Mouse (Mus musculus) forelimb bud, embryonic 11.5 days (tissue): ENCODE data around the gene Wapl.

ENCODE experiments used
- DNase-seq: peaks from one replicate; pipeline ENCODE4 v3.0.0-alpha.2; 2012; ENCODE audit warnings: low read depth, low spot score

Wapl gene

DNA sequence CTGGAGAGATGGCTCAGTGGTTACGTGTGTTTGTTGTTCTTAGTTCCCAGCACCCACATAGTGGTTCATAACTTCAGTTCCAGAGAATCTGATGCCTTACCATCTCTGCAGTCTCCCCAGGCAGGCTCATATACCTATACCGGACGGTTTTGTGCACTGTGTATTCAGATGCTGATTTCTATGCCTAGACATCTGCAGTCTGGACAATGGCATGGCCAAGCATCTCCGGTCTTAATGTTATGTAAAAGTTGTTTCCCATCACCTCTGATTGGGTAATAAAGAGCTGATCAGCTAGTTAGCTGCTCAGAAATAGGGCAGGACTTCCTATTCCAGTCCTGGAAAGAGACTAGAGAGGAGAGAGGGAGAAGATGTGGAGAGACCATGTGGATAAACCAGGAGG, 20.2 kb downstream of the Wapl start:
- no peak for DNase-seq

DNA sequence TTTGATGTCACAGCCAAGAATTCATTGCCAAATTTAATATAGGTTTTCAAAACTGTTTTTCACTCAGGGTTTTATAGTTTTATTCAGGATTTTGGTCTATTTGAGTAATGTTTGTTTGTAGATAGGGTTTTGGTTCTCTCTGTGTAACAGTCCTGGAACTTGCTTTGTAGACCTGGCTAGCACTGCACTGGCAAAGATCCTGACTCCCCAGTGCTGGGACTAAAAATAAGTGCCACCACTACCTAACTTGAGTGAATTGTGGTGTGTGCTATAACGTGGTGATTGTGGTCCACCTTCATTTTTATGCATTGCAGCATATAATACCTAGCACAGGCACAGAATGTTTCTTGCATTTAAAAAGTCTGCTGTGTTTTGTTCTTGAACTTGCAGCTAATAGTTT, 23.6 kb downstream of the Wapl start:
- no peak for DNase-seq

DNA sequence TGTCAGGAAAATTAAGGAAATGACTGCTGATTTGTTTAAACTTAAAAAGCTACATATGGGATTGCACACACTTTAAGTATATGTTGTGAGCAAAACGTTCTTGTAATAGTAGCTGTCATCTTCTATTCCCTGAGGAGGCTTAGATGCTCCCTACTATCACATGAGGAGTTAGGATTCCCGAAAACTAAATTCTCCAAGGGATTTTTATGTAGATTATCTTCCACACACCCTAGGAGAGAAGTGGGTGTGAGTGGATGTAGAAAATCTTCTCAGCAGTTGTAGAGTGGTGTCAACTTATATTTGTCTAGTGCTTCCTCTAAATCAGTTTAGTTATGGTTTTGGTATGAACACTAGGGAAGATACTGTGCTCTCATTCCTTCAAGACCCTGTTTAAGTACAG, 36.5 kb downstream of the Wapl start:
- no peak for DNase-seq

DNA sequence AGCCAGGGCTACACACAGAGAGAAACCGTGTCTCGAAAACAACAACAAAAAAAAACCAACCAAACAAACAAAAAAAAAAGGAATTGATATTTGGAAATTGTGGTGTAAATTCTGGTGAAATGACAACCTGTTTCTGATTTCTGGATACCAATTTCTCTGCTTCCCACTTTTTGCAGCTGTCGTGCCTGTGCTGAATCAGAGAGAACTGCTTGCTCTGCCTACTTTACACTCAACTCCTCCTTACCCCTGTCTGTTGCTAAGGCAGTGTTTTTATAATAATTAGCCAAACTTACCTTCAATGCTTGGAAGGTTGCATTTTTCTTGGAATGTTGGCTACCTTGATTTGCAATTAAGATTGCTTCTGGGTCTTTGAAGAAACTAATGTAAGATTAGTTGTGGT, 38.3 kb downstream of the Wapl start:
- no peak for DNase-seq

DNA sequence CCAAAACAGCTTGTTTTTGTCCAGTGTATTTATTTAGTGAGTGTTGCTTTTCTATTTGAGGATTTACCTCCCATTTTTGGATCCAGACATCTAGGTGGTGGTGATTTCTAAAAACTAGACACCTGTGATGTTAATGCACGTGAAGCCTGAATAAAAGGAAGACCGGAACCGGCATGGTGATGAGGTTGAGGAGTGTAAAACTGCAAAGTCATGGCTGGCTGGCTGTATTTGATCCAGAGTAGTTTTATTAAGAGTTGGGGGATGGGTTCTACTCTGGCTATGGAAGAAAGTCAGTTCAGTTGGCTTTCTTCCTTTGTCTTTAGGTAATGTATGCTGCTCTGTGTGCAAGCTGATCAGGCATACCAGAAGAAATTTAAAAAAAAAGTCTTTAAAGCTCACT, 39.1 kb downstream of the Wapl start:
- no peak for DNase-seq

DNA sequence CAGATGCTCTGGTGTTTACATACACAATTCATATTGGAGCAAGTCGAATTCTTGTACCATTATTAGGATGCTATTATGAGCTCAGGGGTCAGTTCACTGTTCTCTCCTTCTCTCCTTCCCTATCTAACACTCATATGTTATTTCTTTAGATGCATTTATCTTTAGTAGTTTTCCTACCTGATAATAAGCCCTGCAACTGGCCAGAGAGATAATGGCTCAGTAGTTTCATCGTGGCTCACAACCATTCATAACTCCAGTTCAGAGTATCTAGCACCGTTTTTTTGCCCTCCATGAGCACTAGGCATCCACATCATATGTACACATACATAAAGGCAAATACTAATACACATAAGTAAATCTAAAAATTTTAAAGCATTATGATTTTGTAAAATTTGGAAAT, 44.4 kb downstream of the Wapl start:
- no peak for DNase-seq

DNA sequence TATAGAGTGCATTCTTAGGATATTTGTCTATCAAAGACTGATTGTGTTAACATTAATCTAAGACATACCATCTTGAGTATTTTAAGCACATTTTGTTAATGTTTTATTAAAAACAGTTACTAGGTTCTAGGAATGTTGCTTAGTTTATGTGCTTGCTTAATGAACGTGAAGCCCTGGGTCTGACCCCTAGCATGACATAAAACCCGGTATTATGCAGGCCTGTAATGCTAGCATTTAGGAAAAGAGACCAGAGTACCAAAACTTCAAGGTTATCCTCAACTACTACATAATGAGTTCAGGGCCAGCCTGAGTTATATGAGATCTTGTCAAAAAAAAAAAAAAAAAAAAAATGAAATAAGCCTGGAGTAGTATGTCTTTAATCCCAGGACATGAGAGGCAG, 54.0 kb downstream of the Wapl start:
- no peak for DNase-seq

DNA sequence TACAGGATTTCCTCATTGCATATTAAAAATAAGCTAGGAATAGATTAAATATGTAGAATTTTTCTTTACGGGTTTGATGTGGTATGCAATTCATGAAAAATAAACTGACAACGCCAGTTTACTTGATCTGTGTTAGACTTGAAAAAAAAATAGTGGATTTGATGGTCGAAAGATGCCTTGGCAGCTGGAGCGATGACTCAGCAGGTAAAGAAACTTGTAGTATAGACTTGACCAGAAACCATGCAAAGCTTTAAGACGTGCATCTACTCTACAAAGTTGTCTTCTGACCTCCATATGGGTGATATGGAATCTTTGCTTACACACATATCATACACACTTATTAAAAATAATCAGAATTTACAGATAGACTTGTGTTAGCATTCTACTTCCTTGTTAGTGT, 61.7 kb downstream of the Wapl start:
- no peak for DNase-seq

DNA sequence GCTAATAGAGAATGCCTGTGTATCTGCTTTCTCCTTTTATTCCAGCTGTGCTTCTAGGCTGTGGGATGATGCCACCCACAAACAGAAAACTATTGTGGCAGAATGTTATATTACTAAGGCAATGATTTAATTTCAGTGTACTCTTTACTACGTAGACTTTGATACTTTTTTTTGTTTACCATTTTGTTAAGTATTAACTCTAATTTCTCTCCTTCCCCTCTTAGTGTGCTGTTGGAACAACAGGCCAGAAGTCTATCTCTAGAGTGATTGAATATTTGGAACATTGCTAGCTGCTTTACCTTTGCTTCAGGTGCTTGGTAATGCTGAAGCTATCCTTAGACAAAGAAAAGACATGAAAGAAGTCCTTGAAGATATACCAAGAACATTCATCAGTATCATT, 71.7 kb downstream of the Wapl start:
- DNase-seq = no peak

DNA sequence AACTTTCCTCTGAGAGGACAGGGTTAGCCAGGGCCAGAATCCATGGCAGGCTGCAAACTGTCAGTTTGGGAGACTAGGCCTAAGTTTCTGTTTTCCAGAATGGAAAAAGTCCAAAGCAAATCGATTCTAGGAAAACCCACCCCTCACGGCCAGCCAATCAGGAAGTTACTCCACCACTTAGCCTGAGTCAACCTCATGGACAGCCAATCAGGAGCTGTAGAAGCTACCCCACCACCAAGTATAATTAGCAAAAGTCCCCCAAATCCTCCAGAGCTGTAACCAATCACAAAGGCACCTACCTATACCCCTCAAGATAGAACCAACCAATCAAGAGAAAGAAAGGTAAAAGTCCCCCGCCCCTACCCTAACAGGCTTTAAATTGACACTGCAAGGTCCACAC, 82.0 kb downstream of the Wapl start:
- no peak for DNase-seq

DNA sequence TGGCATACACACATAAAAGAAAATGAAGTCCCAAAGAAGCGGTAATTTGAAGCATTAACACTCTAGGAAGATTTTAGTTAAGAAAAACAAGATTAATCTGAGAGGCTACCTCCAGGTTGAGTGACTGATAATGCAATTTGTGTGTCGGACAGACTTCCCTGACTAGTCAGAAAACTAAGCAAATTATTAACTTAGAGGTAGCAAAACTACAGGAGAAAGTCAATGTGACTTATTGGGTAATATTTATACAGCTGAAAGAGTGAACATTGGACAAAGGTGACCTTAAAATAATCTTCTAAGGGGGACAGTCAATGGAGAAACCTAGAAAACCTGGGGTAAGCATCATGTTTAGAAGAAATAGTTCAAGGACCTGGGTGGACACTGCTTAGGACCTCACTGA, 86.2 kb downstream of the Wapl start:
- no peak for DNase-seq

DNA sequence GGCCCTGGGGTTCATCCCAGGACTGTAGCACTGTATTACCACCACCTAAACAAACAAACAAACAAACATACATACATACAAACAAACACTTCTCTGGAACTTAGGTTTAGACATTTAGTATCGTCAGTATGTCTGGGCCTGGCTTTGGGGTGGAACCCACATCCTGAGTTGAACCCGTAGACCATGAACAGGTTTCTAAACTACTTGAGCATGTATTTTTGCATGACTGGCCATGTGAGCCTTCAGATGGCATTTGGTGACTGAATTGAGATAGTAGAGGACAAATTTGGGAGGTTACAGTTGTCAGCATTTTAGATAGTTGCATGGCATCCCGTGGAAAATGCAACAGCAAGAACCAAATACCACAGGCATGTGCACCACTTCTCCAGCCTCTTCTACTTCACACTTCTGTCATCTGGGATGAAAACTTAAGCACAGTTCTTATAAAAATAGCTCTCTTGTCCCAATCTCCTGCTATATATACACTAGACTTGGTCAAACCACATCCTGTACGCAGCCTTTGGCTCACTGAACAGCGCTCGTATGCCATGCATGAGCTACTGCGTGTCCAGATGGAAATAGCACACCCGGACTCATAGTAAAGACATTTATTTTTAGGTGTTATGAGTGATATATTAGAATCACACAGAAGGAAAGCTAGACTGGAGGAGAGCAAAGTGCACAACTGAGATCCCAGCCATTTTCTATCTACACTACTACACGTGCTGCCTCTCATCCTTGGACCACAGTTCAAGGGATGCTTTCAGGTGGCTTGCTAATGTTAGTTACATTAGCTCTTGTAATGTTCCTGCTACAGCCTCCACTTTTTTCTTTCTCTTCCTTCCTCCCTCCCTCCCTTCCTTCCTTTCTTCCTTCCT, 87.6 kb downstream of the Wapl start:
- DNase-seq = no peak

DNA sequence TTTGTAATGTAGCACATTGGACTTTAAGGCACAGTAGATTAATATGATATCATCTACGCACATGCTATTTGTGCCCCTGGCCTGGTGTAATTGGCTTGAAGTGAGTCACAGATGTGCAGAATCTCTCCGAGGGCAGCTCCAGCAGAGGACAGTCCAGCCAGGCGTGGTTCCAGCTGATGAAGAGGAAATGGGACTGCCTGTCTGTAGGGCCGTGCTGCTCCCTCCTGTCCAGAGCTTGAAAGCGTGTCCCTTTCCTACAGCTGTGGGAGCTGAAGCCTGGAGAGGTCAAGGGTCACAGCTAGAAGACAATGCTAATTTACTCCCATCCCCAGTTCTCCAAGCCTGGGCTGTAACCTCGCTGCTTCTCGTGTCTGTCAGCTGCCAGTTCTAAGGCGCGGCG, 89.0 kb downstream of the Wapl start:
- DNase-seq = no peak

DNA sequence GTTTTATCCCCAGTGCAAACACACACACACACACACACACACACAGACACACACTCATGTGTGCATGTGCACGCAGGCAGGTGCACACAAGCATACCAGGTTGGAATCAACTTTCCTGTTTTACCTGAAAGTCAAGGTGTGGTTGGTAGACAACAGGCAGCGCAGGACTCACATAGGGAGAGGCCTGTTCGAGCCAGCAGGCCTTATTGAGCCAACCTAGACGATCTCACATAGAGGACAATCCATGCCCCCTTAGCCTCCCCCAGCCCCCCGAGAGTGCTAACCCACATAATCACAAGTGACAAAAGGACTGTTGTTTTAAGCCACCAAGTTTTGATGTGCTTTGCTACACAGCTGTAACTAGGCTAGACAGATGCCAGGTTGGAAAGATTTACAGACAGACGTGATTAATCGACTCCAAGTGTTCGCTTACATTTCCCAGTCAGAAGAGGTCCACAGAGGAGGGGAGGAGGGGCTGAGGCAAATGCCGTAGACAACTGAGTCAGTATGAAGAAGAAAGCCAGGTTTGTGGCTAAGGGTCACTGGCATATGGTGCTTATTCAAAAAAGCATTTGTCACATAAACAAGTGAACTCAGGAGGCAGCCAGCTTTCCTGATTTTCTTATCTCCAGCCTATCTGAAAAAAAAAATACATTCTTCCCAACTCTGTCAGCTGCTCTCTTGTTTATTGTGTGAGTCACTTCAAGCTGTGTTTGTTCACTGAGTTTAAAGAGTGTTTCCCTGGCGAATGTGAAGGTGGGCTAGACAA, 90.2 kb downstream of the Wapl start:
- DNase-seq = peak; percentile 73

DNA sequence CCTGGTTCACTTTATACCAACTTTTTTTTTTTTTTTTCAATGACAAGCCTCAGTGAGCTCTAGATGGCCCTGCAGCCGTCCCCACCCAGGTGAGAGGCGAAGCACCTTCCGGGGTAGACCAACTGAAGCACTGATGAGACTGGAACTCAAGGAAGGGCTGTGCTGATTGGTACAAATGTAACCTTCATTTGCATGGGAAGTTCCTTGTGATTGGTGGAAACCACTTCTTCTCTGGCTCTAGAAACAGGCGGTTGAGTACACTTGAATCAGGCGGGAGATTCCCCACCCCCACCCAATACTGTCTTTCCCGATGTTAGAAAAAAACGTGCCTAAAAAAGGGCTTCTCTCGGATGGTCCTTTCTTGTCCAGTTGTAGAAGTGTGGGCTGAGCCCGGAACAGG, 91.2 kb downstream of the Wapl start:
- no peak for DNase-seq

DNA sequence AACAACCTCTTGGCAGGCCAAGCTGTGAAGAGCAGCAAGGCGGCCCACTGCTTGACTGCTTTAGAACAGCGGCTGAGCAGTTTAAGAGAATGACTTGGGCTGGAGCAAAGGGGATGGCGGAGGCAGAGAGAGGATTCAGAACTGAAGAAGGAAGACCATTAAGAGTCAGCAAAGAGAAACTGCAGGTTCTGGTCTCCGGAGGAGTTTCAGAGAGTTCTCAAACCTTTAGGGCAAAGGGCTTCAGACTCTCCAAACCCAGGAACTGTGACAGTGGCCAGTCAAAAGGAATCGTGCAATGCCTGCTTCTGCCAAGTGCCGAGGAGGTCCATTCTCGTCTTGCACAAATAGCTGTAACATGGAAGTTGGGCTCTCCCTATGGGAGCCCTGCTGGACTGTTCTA, 91.7 kb downstream of the Wapl start:
- no peak for DNase-seq

DNA sequence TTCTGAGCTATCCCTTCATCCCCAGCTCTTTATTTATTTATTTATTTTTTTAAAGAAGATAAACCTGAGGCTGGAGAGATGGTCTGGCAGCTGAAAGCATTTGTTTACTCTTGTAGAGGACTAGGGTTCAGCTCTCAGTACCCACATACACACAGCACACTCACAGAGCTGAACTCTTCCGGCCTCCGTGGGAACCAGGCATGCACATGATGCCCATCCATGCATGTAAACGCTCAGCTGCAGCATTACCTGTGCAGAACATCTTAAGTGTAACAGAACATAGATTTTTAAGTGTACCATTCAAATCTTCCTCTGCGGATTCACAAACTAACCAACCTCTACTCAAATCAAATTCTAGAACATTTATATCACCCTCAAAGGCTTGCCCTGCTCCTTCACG, 92.5 kb downstream of the Wapl start:
- DNase-seq = no peak

DNA sequence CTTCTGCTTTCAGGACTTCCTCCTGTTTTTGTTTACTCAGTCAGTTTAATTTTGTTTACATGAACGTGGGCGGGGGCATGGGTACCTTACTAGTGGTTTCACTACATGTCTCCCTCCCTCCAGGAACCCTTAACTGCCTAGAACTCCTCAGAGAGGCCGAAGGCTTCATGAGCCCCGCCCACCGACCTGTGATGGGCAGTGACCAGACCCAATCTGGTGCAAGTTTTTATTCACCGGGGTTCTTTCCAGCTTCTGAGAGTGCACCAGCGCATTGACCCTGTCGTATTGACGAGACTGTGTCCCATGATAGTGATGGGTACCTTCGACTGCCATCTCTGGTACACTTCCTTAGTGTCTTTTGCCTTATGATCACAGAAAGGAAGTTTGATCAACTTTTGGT, 94.6 kb downstream of the Wapl start:
- peak; percentile 56 for DNase-seq

DNA sequence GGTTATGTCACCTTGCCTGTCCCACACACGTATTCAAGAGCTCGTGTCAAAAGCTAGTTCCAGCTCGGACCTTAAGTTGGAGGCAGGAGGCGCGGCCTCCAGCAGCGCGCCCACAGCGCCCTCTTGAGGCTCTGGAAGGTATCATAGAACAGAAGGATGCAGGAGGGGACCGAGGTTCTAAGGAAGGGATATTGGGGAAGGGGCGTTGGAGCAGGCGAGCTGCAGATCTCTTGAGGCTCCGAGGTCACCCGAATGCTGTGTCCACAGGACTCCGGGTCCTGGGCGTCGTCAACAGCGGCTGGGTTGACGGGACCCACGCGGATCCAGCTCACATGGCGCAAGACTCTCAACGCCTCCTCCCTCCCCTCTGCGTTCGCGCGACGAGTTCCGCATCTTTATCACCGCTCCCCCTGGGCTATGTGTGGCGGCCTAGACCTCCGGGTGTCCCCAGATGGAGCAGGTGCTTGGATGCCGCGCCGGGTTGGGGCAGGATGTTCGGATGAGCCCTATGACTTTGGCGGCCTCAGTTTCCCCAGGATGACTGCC, 95.4 kb downstream of the Wapl start:
- DNase-seq = peak; percentile 89

DNA sequence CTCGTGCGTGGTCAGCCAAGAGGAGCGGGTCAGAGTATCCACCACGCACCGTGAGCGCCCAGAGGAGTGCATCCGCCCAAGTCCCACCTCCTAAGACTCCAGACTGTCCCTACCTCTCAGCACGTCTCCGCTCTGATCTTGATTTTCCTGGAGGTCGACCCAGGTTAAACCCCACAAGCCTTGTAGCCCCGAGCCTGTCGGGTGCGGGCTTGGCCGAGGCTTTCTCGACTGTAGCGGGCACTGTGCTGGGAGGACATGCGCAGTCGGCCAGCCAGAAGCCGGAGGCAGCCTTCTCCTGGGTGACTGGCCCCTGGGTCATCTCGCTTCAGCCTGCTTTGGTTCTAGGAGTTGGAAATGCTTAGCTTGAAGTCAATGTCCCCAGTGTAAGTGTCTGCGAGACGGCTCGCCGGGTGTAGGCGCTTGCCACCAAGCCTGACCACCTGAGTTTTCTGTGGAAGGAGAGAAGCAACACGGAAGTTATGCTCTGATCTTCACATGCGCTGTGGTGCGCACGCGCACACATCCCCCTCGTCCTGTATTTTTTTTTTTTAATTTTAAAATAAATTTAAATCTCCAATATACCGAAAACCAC, 95.9 kb downstream of the Wapl start:
- no peak for DNase-seq

DNA sequence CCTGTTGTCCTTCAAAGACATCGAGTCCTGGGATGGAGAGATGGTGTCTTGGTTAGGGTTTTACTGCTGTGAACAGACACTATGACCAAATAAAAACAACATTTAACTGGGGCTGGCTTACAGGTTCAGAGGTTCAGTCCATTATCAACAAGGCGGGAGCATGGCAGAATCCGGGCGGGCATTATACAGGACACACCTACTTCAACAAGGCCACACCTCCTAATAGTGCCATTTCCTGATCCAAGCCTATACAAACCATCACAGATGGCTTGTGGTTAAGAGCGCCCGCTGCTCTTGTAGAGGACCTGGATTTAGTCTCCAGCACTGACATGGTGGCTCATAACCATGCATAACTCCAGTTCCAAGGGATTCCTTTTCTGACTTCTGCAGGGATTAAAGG, 96.7 kb downstream of the Wapl start:
- DNase-seq = no peak

DNA sequence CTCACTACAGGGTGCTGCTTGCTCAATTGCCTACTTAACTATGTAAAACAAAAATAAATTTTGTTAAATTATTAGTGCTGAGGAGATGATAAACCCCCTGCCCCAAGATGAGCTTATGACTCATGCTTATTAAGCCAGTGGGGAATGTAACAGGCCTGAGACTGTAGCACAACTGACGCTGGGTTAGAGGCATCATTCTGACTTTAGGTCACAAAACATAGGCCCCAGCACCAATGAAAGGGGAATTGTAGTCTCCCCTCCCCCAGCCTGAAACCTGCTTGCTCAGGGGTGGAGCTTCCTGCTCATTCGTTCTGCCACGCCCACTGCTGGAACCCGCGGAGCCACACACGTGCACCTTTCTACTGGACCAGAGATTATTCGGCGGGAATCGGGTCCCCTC, 97.9 kb downstream of the Wapl start:
- no peak for DNase-seq

DNA sequence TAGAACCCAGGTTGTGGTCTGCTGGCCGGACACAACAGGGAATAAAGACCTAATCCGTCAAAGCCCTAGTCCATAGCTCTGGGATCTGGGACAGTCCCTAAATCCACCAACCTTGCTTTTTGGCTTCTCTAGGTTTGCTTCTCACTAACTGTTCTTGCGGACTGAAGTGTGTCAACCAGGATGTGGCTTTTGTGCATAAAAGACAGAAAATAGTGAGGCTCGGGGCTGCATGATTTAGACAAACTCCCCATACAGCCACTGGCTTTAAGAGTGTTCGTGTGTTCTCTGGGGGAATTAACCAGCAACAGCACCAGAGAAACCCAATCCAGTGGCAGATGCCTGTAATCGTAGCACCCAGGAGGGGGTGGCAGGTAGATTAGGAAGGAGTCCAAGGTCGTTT, 98.4 kb downstream of the Wapl start:
- no peak for DNase-seq
